Mouse (Mus musculus): ENCODE data around the gene Usp3. TPM values are rescaled to one million over a fixed set of nuclear protein-coding genes. Genes with fewer than 3 reads are reported as not detected.

Gene Usp3
- total and polyA plus RNA-seq, 3 experiments = 24.4 to 39.5 (median 36.6) TPM

GRCm38 (mm10) chr9:66632441-66632840 lies 39.5 kb upstream of the Usp3 start:
- DNase-seq (ENCODE audit: extremely low read depth) = peak; percentile 31
- H3K4me1 ChIP-seq (ENCODE audit: control insufficient read depth in 1 of 2, insufficient read depth in 2 of 2) = peaks cover 2 to 23% of the 10 kb centered on the region in 2 experiments; a peak in 2 of 4 replicates
- no peaks in the 10 kb centered on the region for H3K79me2 ChIP-seq (replicated peaks; ENCODE audit: control insufficient read depth, extremely low read depth, insufficient read depth, poor library complexity, severe bottlenecking)
- in situ Hi-C loops (cut with MboI; ENCODE audit: low pct_ligation_motif_present, low pct_unique_long_range_greater_than_20kb, low sequenced_read_pairs) = no loop called here
- dilution Hi-C loops (cut with MboI; ENCODE audit: extremely low pct_ligation_motif_present, extremely low pct_unique_long_range_greater_than_20kb, low sequenced_read_pairs) = no loop called here
- TF ChIP-seq USF1 (IDR thresholded peaks at IDR 0.05; ENCODE audit: low read depth, low read length) = no peak
- no peak for TF ChIP-seq KAT2A (IDR thresholded peaks at IDR 0.05; ENCODE audit: insufficient replicate concordance, low read length)
- no peak for TF ChIP-seq HCFC1 (IDR thresholded peaks at IDR 0.05; ENCODE audit: low read depth, low read length)
- TF ChIP-seq POLR2A (IDR thresholded peaks at IDR 0.05; ENCODE audit: low read depth, low read length) = no peak
- no peak for TF ChIP-seq CHD1 (IDR thresholded peaks at IDR 0.05; ENCODE audit: low read depth, low read length)
- no peak for TF ChIP-seq GABPA (IDR thresholded peaks at IDR 0.05; ENCODE audit: insufficient replicate concordance, low read depth, low read length)
- TF ChIP-seq NRF1 (IDR thresholded peaks at IDR 0.05; ENCODE audit: low read depth, low read length) = no peak
- no peak for TF ChIP-seq MAX (IDR thresholded peaks at IDR 0.05; ENCODE audit: low read length)
- no peak for TF ChIP-seq E2F4 (IDR thresholded peaks at IDR 0.05; ENCODE audit: insufficient replicate concordance, low read depth, low read length)
- no peak for TF ChIP-seq JUN (IDR thresholded peaks at IDR 0.05; ENCODE audit: insufficient read depth, low read depth, low read length)
- TF ChIP-seq ETS1 (conservative IDR thresholded peaks at IDR 0.05; ENCODE audit: low read depth, low read length) = no peak
- no peak for TF ChIP-seq ELF1 (IDR thresholded peaks at IDR 0.05; ENCODE audit: low read depth, low read length)
- no peaks in the 10 kb centered on the region for H3K9me3 ChIP-seq (replicated peaks; ENCODE audit: low read length)
- no peaks in the 10 kb centered on the region for H3K36me3 ChIP-seq (replicated peaks in 1 of 2; ENCODE audit: control insufficient read depth in 1 of 2, insufficient read depth in 1 of 2, low read length in 1 of 2)
- H3K4me2 ChIP-seq (ENCODE audit: insufficient read depth, low read depth, poor library complexity, severe bottlenecking) = no peak overlapping the region
- H3K27ac ChIP-seq (ENCODE audit: insufficient read depth, low read depth) = no peak overlapping the region
- H3K27me3 ChIP-seq (replicated peaks) = no peaks in the 10 kb centered on the region
- H3K9ac ChIP-seq (ENCODE audit: insufficient read depth, low read depth) = no peak overlapping the region
- no peak overlapping the region for H3K4me3 ChIP-seq (replicated peaks in 1 of 3; ENCODE audit: low read depth in 2 of 3, low read length in 2 of 3, poor library complexity in 1 of 3)

- H3K9me3 ChIP-seq (replicated peaks; ENCODE audit: low read length) = no peaks in the 10 kb centered on the region
- dilution Hi-C loops (cut with MboI; ENCODE audit: extremely low pct_ligation_motif_present, extremely low pct_unique_long_range_greater_than_20kb, low sequenced_read_pairs) = no loop called here
- peak overlapping the region; percentile 50 for H3K4me2 ChIP-seq (ENCODE audit: insufficient read depth, low read depth, poor library complexity, severe bottlenecking)
- no peak for TF ChIP-seq USF1 (IDR thresholded peaks at IDR 0.05; ENCODE audit: low read depth, low read length)
- no peaks in the 10 kb centered on the region for H3K36me3 ChIP-seq (replicated peaks in 1 of 2; ENCODE audit: control insufficient read depth in 1 of 2, insufficient read depth in 1 of 2, low read length in 1 of 2)
- no peaks in the 10 kb centered on the region for H3K79me2 ChIP-seq (replicated peaks; ENCODE audit: control insufficient read depth, extremely low read depth, insufficient read depth, poor library complexity, severe bottlenecking)
- H3K27ac ChIP-seq (ENCODE audit: insufficient read depth, low read depth) = no peak overlapping the region
- in situ Hi-C loops (cut with MboI; ENCODE audit: low pct_ligation_motif_present, low pct_unique_long_range_greater_than_20kb, low sequenced_read_pairs) = no loop called here
- DNase-seq (ENCODE audit: extremely low read depth) = peak; percentile 46
- no peak overlapping the region for H3K4me3 ChIP-seq (replicated peaks in 1 of 3; ENCODE audit: low read depth in 2 of 3, low read length in 2 of 3, poor library complexity in 1 of 3)
- H3K9ac ChIP-seq (ENCODE audit: insufficient read depth, low read depth) = no peak overlapping the region
- H3K4me1 ChIP-seq (ENCODE audit: control insufficient read depth in 1 of 2, insufficient read depth in 2 of 2) = peaks cover 2 to 23% of the 10 kb centered on the region in 2 experiments; a peak in 2 of 4 replicates
- no peaks in the 10 kb centered on the region for H3K27me3 ChIP-seq (replicated peaks)
Measured at GRCm38 (mm10) chr9:66630931-66631330, 38.0 kb upstream of the Usp3 start.

GRCm38 (mm10) chr9:66626661-66627060 lies 33.7 kb upstream of the Usp3 start:
- Histone ChIP-seq H3K4me2 (ENCODE audit: insufficient read depth, low read depth, poor library complexity, severe bottlenecking) (no peak overlapping the region), H3K4me1 (ENCODE audit: control insufficient read depth in 1 of 2, insufficient read depth in 2 of 2) (peaks cover 2 to 19% of the 10 kb centered on the region in 2 experiments; a peak in 2 of 4 replicates), H3K27ac (ENCODE audit: insufficient read depth, low read depth) (no peak overlapping the region), H3K36me3 (replicated peaks in 1 of 2; ENCODE audit: control insufficient read depth in 1 of 2, insufficient read depth in 1 of 2, low read length in 1 of 2) (no peaks in the 10 kb centered on the region), H3K27me3 (replicated peaks) (no peaks in the 10 kb centered on the region), H3K9ac (ENCODE audit: insufficient read depth, low read depth) (no peak overlapping the region), H3K4me3 (replicated peaks in 1 of 3; ENCODE audit: low read depth in 2 of 3, low read length in 2 of 3, poor library complexity in 1 of 3) (no peak overlapping the region), H3K79me2 (replicated peaks; ENCODE audit: control insufficient read depth, extremely low read depth, insufficient read depth, poor library complexity, severe bottlenecking) (no peaks in the 10 kb centered on the region), H3K9me3 (replicated peaks; ENCODE audit: low read length) (no peaks in the 10 kb centered on the region)
- no peak for DNase-seq (ENCODE audit: extremely low read depth)
- in situ Hi-C loops (cut with MboI; ENCODE audit: low pct_ligation_motif_present, low pct_unique_long_range_greater_than_20kb, low sequenced_read_pairs) = no loop called here
- dilution Hi-C loops (cut with MboI; ENCODE audit: extremely low pct_ligation_motif_present, extremely low pct_unique_long_range_greater_than_20kb, low sequenced_read_pairs) = no loop called here
- TF ChIP-seq PAX5 (IDR thresholded peaks at IDR 0.05; ENCODE audit: low read length) (no peak), POLR2A (IDR thresholded peaks at IDR 0.05; ENCODE audit: low read depth, low read length) (no peak), HCFC1 (IDR thresholded peaks at IDR 0.05; ENCODE audit: low read depth, low read length) (no peak)

Measured in CH12.LX (cell line).